Mouse (Mus musculus) heart, postnatal 25 days (tissue): ENCODE data around the gene Mcur1. TPM values are rescaled to one million over a fixed set of nuclear protein-coding genes. Genes with fewer than 3 reads are reported as not detected.
A peak's percentile ranks its signal among the peaks of the same experiment; 100 is the strongest.

ENCODE experiments used
- DNase-seq: peaks from one replicate; pipeline ENCODE4 v3.0.0; 2022; ENCODE audit warnings: low spot score
- intact Hi-C: fragments of 180-260 bp; cut with DNase I; formaldehyde crosslinking; loops from one replicate; pipeline ENCODE4 v1.15.1; 2025
- total RNA-seq, 2 experiments: library from RNA; stranded (reverse); gene quantifications; 2 replicates each; pipeline ENCODE4 v1.2.3; 2021

The Mcur1 gene
- 10 to 100 TPM; 45.0 to 46.3 TPM for total RNA-seq

DNA sequence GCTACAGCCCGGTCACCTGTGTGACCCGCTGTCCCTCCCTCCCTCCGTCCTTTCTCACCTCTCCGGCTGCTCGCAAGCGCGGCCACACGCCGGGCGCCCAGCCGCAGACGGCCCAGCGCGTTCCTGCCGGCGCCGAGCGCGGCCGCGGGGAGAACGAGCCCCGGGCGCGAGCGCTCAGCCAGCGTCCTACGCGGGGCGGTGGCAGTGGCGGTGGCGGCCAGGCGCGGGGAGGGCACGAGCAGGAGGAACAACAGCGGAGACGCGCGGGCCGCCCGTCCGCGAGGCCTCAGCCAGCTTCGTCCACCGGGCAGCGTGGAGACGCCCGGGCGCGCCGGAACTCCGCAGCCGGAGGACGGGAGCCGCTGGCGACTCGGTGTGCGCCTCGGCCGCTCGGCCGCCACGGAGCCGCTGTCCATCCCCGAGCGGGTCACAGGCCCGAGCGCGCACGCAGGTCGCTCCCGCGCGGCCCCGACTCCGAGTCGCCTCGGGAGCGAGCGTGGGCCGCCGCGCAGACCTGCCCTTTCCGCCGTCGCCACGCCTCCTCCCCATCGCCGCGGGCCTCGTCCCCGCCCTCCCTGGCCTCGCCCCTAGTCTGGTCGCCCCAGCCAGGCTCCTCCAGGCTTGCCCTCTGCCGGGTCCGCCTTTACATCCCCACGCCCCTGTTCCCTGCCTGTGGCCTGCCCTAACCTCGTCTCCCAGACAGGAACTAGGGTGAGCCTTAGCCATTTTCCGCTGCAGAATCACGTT is at the start of gene Mcur1:
TSS of gene Mcur1 (minus strand) at position 481 of the 747 bp plus-strand sequence.
- peak; percentile 96 for DNase-seq
- intact Hi-C loops: loop anchor here (10.0 kb wide), 1 partner anchor 1955 kb away; the partner anchor contains the start of gene Tmem170b

DNA sequence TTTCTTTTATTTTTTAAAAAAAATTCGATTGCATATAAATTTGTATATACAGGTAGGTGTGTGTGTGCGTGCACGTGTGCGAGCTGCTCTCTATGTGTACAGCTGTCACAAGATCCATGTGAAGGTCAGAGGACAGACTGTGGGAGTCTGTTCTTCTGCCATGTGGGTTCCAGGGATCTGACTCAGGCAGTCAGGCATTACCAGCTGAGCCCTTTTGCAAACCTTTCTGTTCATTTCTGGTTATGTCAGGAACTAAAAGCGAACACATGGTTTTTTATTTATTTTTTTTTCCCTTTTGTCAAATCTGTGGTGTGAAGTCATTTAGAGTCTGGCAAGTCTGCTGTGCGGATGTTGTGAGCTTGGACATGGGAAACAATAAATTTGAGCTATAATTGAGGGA is 48.9 kb upstream of the Mcur1 start:
- intact Hi-C loops: no loop called here
- no peak for DNase-seq

DNA sequence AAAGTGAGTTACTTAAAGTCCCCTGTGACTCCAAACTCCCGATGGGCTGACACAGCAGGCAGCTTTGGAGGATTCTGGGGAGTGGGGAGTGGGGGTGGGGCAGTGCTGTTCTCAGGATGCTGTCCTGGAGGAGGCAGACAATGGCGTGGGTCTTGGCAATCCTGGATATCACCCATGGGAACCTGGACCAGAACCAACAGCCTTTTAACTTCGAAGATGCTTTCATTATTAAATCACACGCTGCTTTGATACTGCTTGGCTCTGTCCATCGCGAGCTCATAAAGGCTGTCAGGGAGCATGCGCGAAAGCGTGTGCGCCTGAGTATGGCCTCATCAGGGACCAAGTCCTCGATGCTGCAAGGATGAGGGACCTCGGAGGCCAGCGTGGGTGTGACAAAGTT is 43.1 kb upstream of the Mcur1 start:
- DNase-seq: no peak
- intact Hi-C loops: no loop called here

- intact Hi-C loops: no loop called here
- no peak for DNase-seq
Measured at GRCm38 (mm10) chr13:43602440-43602839, 42.4 kb upstream of the Mcur1 start.

DNA sequence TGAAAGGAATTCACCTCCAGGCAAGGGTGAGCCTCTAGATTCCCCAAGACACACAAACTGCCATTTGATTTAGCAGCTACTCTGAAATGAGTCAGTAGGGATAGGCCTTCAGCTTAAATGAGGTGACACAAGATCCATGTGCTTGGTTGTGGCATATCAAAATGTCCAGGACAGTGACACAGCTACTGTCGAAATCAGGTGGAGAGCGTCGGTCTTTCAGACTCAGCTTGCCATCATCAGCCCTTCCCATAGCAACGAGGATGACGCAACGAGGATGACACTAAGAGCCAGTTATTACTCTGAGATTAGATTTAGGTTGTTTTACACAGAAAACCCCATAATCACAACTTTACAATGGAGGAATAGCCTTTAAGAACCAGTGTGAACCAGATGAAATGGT is 41.0 kb upstream of the Mcur1 start:
- intact Hi-C loops: no loop called here
- DNase-seq: no peak

- DNase-seq: peak; percentile 17
- intact Hi-C loops: loop anchor here (1.0 kb wide), 2 partner anchors 129 to 143 kb away; no protein-coding TSS in a partner anchor
Measured at GRCm38 (mm10) chr13:43595896-43596295, 35.9 kb upstream of the Mcur1 start.

- intact Hi-C loops: no loop called here
- no peak for DNase-seq
Measured at GRCm38 (mm10) chr13:43592681-43593068, 32.7 kb upstream of the Mcur1 start.

- intact Hi-C loops: no loop called here
- DNase-seq: no peak
Measured at GRCm38 (mm10) chr13:43591828-43592680, 32.1 kb upstream of the Mcur1 start.

DNA sequence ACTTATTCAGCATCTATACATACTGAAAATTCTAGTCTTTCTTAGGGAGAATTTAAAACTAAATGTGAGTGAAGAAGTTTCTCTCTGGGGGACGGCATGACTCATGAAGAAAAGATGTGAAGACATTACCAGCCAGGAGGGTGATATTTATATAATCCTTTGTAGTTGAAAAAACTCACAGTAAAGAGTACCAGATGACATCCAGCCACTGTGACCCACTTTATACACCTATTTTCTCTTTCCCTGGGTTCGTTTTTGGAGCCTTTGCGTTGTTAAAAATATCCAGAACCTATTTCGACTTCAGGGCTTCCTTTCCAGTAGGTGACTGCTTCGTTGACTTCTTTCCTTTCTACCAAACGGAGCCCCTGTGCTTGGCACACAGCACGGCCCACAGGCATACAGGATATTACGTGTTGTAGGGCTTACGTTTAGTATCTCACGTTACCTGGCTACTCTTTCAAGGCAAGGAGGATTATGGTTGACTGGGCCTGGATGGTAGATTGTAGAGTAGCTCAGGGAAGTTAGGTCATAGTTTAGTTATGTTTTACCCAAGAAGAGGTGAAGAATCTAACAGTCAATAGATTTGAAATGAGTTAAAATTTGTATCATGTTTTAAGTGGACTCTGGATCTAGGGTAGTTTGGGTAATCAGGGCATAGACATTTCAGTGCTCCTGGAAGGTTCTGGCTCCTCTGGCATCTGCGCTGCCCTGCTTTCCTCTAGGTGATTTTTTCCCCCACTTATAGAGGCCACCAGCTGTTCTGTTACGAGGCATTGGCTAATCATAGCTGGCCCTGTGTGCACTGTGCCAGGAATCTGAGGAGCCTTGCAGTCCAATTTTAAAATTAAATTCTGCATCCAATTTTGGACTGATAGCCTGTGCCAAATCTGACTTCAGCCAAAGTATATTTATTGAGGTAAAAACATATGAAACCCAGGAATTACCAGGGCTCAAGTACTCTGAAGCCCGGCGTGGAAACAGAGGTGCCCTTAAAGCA is 28.2 kb upstream of the Mcur1 start:
- DNase-seq: no peak
- intact Hi-C loops: no loop called here

DNA sequence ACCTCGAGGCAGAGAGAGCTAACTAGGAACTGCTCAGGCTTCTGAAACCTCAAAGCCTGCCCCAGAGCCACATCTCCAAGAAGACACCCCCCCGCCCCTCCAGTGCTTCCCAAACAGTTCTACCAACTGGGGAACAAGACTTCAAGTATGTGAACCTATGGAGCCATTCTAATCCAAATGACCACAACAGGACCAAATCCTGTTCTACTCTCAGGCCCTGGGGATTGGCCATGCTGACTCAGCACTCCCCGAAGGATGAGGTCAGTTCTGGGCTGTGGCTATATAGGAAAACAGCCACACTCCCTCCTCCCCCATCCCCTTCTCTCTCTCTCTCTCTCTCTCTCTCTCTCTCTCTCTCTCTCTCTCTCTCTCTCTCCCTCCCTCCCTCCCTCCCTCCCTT is 27.0 kb upstream of the Mcur1 start:
- intact Hi-C loops: no loop called here
- no peak for DNase-seq

DNA sequence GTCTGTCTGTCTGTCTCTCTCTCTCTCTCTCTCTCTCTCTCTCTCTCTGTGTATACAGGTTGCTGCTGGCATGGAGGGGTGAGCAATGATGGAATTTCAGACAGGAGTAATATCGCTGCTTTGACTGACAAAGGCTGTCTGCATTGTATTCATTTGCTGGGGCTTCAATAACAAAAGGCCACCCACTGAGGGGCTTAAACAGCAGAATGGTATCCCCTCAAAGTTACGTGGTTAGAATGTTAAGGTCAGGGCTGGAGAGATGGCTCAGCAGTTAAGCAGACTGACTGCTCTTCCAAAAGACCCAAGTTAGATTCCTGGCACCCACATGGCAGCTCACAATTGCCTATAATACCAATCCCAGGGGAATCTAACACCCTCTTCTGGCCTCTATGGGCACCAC is 25.3 kb upstream of the Mcur1 start:
- intact Hi-C loops: no loop called here
- DNase-seq: no peak

GRCm38 (mm10) chr13:43583504-43583903 is 23.5 kb upstream of the Mcur1 start:
- intact Hi-C loops: no loop called here
- no peak for DNase-seq

- intact Hi-C loops: no loop called here
- DNase-seq: no peak
Measured at GRCm38 (mm10) chr13:43582961-43583360, 23.0 kb upstream of the Mcur1 start.

GRCm38 (mm10) chr13:43580661-43581060 is 20.7 kb upstream of the Mcur1 start:
- DNase-seq: no peak
- intact Hi-C loops: no loop called here

DNA sequence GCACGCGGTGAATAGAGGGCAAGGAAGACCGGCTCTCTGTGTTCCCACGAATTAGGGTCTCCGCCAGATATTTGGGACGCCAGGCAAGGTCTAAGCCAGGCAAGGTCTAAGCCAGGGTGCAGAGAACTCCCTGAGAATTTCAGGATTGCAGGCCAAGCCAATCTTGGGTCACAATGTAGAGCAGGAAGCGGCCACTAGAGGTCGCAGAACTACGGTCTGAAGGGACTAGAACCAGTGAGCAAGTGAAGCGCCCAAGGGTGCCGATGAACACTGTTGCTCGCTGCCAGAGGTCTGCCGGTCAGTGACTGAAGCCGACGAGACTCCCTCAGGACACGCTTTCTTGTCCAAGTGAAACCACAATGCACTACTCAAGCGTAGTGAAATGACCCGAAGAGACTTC is 19.7 kb upstream of the Mcur1 start:
- no peak for DNase-seq
- intact Hi-C loops: no loop called here

DNA sequence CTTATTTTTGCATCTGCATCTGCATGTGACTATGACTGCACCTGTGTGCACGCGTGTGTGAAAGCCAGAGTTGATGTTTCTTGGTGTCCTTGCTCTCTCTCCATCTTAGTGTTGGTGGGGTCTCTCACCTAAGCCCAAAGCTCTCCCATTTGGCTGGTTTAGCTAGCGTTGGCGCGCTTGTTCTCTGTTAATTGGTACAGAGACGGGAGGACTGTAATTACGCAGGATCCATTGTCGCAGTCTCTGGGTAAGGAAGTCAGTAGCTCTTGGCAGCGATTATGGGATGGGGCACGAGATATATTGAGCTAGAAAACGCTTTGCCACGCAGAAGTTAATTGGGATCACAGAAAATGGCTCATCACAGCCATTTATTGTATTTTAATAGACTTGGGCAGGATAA is 17.8 kb upstream of the Mcur1 start:
- DNase-seq: no peak
- intact Hi-C loops: no loop called here

GRCm38 (mm10) chr13:43577254-43577653 is 17.3 kb upstream of the Mcur1 start:
- DNase-seq: no peak
- intact Hi-C loops: no loop called here

- no peak for DNase-seq
- intact Hi-C loops: no loop called here
Measured at GRCm38 (mm10) chr13:43575431-43575830, 15.4 kb upstream of the Mcur1 start.

DNA sequence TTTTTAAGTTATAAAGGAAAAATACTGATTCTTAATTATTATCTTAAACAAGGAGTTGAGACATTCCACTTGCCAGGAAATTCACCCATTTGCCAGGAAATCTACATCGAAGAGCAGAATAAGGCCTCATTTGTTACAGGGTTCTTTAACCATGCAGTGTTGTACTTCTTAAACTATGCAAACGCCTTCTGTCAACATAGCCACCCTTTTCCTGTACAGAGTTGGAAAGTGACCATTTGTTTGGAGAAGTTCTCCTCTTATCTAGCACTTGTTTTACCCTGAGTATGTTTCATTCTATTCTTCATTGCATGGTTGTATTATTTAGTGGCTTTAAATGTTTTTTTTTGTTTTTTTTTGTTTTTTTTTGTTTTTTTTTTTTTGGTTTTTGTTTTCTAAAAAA is 14.0 kb upstream of the Mcur1 start:
- DNase-seq: no peak
- intact Hi-C loops: no loop called here
